Mouse (Mus musculus) erythroblast, embryonic 14.5 days (primary cell): ENCODE measurements around the gene Gm17364.

Source experiments
- GATA1 ChIP-seq: IDR thresholded peaks from 2 replicates; pipeline ENCODE4 v1.6.1; 2012; ENCODE audit warnings: low read length, inconsistent platforms, mixed read lengths
- TAL1 ChIP-seq: IDR thresholded peaks from 3 replicates; pipeline ENCODE4 v1.6.1; 2012; ENCODE audit warnings: low read length, inconsistent platforms, mixed read lengths

GRCm38 (mm10) chr13:41285448-41285847 is 11.7 kb upstream of the Gm17364 start:
- TF ChIP-seq GATA1, result no peak
- no peak for TF ChIP-seq TAL1
